In the genomic region with DNA sequence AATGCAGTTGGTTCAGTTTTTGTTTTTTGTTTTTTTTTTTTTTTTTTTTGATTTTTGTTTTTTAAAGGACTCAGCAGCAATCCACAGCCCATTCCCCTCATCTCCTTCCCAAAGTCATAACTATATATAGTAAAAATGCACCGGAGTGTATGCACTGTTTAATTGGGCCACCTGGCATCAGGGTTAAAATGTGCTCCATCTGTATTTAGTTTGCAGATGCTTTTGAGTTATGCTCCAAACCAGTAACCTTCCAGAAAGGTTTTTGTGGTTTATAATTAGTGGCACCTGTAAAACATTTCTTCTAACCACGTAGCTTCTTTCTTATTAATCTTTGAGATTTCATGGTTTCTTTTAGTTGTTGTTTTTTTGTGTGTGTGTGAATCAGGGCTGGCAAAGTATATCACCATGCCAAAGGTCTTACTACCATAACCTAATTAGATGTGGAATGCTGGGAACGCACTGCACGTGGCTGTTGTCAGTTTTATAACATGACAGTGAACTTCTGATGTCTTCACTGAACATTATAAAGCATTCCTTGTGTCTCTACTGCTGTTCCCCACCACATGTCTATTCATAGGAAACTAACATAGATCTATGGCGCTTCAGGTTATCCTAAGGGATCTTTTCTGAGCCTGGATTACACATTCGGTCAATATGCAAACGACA, we compare ENCODE assay signal across 9 mouse cellular contexts.
A peak's percentile ranks its signal among the peaks of the same experiment; 100 is the strongest.
DNase-seq lines count a peak whose midpoint lies in the region; ATAC-seq and TF ChIP-seq lines count a peak whose summit lies in the region.
"Had no signal": no experiment of that assay in that cellular context is flagged by ENCODE, and none has a peak within 500 bp of the region (broad histone marks: within the 10 kb centered on the region; RNA-seq: fewer than 3 reads in every experiment).

No protein-coding gene starts in this region.

- H3K36me3 ChIP-seq in kidney, adult 2 months (ENCODE audit: control insufficient read depth, insufficient read depth, low read length): no peaks in the 10 kb centered on the region
- H3K36me3 ChIP-seq in ES-Bruce4 (ENCODE audit: control insufficient read depth, insufficient read depth, low read length, poor library complexity, severe bottlenecking): no peaks in the 10 kb centered on the region
- no peaks in the 10 kb centered on the region for H3K36me3 ChIP-seq in hindbrain, postnatal 0 days (ENCODE audit: insufficient read depth, low read length)

- H3K9ac ChIP-seq in ES-Bruce4 (ENCODE audit: low read depth, poor library complexity, severe bottlenecking): peak overlapping the region; percentile 3
- no peak overlapping the region for H3K9ac ChIP-seq in hindbrain, postnatal 0 days (replicated peaks; ENCODE audit: low read length)

- H3K4me1 ChIP-seq in kidney, adult 2 months (ENCODE audit: control insufficient read depth, insufficient read depth, low read length): peaks cover 16% of the 10 kb centered on the region
- peaks cover 10% of the 10 kb centered on the region for H3K4me1 ChIP-seq in ES-Bruce4 (ENCODE audit: control insufficient read depth, insufficient read depth, low read length)
- peaks cover 10% of the 10 kb centered on the region; the same call in 1 of the 2 replicates for H3K4me1 ChIP-seq in hindbrain, postnatal 0 days (ENCODE audit: insufficient read depth, low read length)

- peak; percentile 43 for DNase-seq in kidney, adult 2 months
- DNase-seq in kidney, postnatal 10 days: no peak
- DNase-seq in Muller cell, postnatal 12 days (ENCODE audit: inconsistent ontology term): peak; percentile 89
- DNase-seq in hindbrain, postnatal 0 days (ENCODE audit: low spot score): no peak
- no peak for DNase-seq in thymus, adult 18-20 months
- DNase-seq: cerebellum, postnatal 25 days; lung, postnatal 14 days had no signal

- TF ChIP-seq POLR2A in kidney, adult 2 months (IDR thresholded peaks at IDR 0.05; ENCODE audit: low read depth, low read length): no peak
- no peak for TF ChIP-seq POLR2A in ES-Bruce4 (IDR thresholded peaks at IDR 0.05; ENCODE audit: insufficient read depth, low read length)

- 44% methylated on average over 7 of the region's 7 CpGs for WGBS in kidney, adult 2 months
- 32% methylated on average over 7 of the region's 7 CpGs for WGBS in hindbrain, postnatal 0 days

- ATAC-seq in hindbrain, postnatal 0 days: no peak
- ATAC-seq in megakaryocyte progenitor cell, adult 5-6 weeks (replicated peaks; ENCODE audit: poor library complexity): no peak

- no peaks in the 10 kb centered on the region for H3K9me3 ChIP-seq in ES-Bruce4 (replicated peaks; ENCODE audit: control insufficient read depth, insufficient read depth, low read length, poor library complexity, severe bottlenecking)
- no peaks in the 10 kb centered on the region for H3K9me3 ChIP-seq in hindbrain, postnatal 0 days (ENCODE audit: low read length)

- no peaks in the 10 kb centered on the region for H3K27me3 ChIP-seq in kidney, adult 2 months (replicated peaks; ENCODE audit: control insufficient read depth, insufficient read depth, low read length)
- no peaks in the 10 kb centered on the region for H3K27me3 ChIP-seq in ES-Bruce4 (ENCODE audit: control insufficient read depth, insufficient read depth, low read length, poor library complexity, severe bottlenecking)
- no peaks in the 10 kb centered on the region for H3K27me3 ChIP-seq in hindbrain, postnatal 0 days (ENCODE audit: insufficient read depth, low read length)

- TF ChIP-seq EP300 in ES-Bruce4 (IDR thresholded peaks at IDR 0.05; ENCODE audit: insufficient read depth, low read depth, low read length): no peak

- H3K4me3 ChIP-seq in kidney, adult 2 months (ENCODE audit: insufficient read depth, low read depth, low read length): no peak overlapping the region
- H3K4me3 ChIP-seq in ES-Bruce4 (ENCODE audit: low read depth, low read length): no peak overlapping the region
- H3K4me3 ChIP-seq in hindbrain, postnatal 0 days (ENCODE audit: low read length): no peak overlapping the region

- no peak for TF ChIP-seq CTCF in kidney, adult 2 months (conservative IDR thresholded peaks at IDR 0.05; ENCODE audit: insufficient read depth, insufficient read length, low read depth, low read length)
- TF ChIP-seq CTCF in ES-Bruce4 (IDR thresholded peaks at IDR 0.05; ENCODE audit: low read depth, low read length): no peak
- TF ChIP-seq CTCF in hindbrain, postnatal 0 days (IDR thresholded peaks at IDR 0.05; ENCODE audit: low read depth): no peak

- H3K4me2 ChIP-seq in hindbrain, postnatal 0 days (ENCODE audit: low read depth, low read length): peak overlapping the region; percentile 48

- H3K27ac ChIP-seq in kidney, adult 2 months (ENCODE audit: insufficient read depth, low read depth, low read length): peak overlapping the region; percentile 32; the same call in 1 of the 2 replicates
- peak overlapping the region; percentile 23 for H3K27ac ChIP-seq in ES-Bruce4 (ENCODE audit: insufficient read depth, low read length)
- H3K27ac ChIP-seq in hindbrain, postnatal 0 days: no peak overlapping the region

Comparison
In these comparisons a context has a peak if more than half of its experiments do, and no peak if none do; other contexts are left out.
1. DNase-seq: peak in kidney, adult 2 months (single experiment) and Muller cell, postnatal 12 days (single experiment); none in kidney, postnatal 10 days (single experiment), hindbrain, postnatal 0 days (single experiment) and thymus, adult 18-20 months (0 of 2).